ENCODE assay signal across 26 mouse cellular contexts in genomic region chr9:50742744-50743143, GRCm38 (mm10). TPM values are rescaled to one million over a fixed set of nuclear protein-coding genes. Genes with fewer than 3 reads are reported as not detected.
DNase-seq lines count a peak whose midpoint lies in the region; ATAC-seq and TF ChIP-seq lines count a peak whose summit lies in the region.
"Had no signal": no experiment of that assay in that cellular context is flagged by ENCODE, and none has a peak within 500 bp of the region (broad histone marks: within the 10 kb centered on the region; RNA-seq: fewer than 3 reads in every experiment).

No protein-coding gene starts in this region.

- no peaks in the 10 kb centered on the region for H3K9me3 ChIP-seq in heart, embryonic 12.5 days (replicated peaks)
- no peaks in the 10 kb centered on the region for H3K9me3 ChIP-seq in heart, embryonic 16.5 days (replicated peaks; ENCODE audit: control insufficient read depth, low read length)
- H3K9me3 ChIP-seq in lung, postnatal 0 days (ENCODE audit: low read length), result no peaks in the 10 kb centered on the region
- H3K9me3 ChIP-seq in intestine, embryonic 16.5 days (ENCODE audit: control insufficient read depth, low read length), result no peaks in the 10 kb centered on the region
- H3K9me3 ChIP-seq: embryonic facial prominence, embryonic 15.5 days; forebrain, embryonic 15.5 days; hindbrain, embryonic 13.5 days had no signal

- DNase-seq in heart, adult 11 months, result peak; percentile 62
- DNase-seq in heart, postnatal 36 days, result no peak
- no peak for DNase-seq in lung, postnatal 0 days (ENCODE audit: low spot score)
- no peak for DNase-seq in lung, postnatal 36 days
- DNase-seq in ZHBTc4 (ENCODE audit: low read depth, low spot score), result peak; percentile 31
- DNase-seq: adrenal gland, adult 2 months; adrenal gland, postnatal 36 days; cerebellum, adult 2 months; cerebellum, postnatal 14 days; embryo, embryonic 11 days; gastrocnemius, postnatal 14 days; kidney, adult 18-20 months; kidney, postnatal 10 days had no signal

- H3K27ac ChIP-seq in heart, embryonic 12.5 days (ENCODE audit: poor library complexity, severe bottlenecking), result no peak overlapping the region
- H3K27ac ChIP-seq in heart, embryonic 16.5 days (ENCODE audit: low read length), result peak overlapping the region; percentile 29; the same call in 1 of the 2 replicates
- H3K27ac ChIP-seq in lung, postnatal 0 days (ENCODE audit: low read length), result 0 out of 2 replicates have a peak overlapping the region, but pooled peaks have one; percentile 1
- no peak overlapping the region for H3K27ac ChIP-seq in intestine, embryonic 16.5 days (ENCODE audit: low read length)
- H3K27ac ChIP-seq: embryonic facial prominence, embryonic 15.5 days; forebrain, embryonic 15.5 days; hindbrain, embryonic 13.5 days; hindbrain, postnatal 0 days had no signal

- TF ChIP-seq CTCF in lung, postnatal 0 days (IDR thresholded peaks at IDR 0.05), result no peak

- H3K4me2 ChIP-seq in heart, embryonic 12.5 days, result no peak overlapping the region
- no peak overlapping the region for H3K4me2 ChIP-seq in heart, embryonic 16.5 days (ENCODE audit: low read depth, low read length)
- H3K4me2 ChIP-seq in lung, postnatal 0 days (replicated peaks; ENCODE audit: low read depth, low read length), result no peak overlapping the region
- no peak overlapping the region for H3K4me2 ChIP-seq in intestine, embryonic 16.5 days (ENCODE audit: low read depth, low read length)
- H3K4me2 ChIP-seq: embryonic facial prominence, embryonic 15.5 days; forebrain, embryonic 15.5 days; heart, embryonic 11.5 days; hindbrain, embryonic 13.5 days had no signal

- 64% methylated on average over 2 of the region's 2 CpGs for WGBS in heart, embryonic 12.5 days
- WGBS in heart, embryonic 16.5 days, result 73% methylated on average over 2 of the region's 2 CpGs
- 46% methylated on average over 2 of the region's 2 CpGs for WGBS in lung, postnatal 0 days
- 74% methylated on average over 2 of the region's 2 CpGs for WGBS in intestine, embryonic 16.5 days

- no peak for ATAC-seq in heart, embryonic 12.5 days (ENCODE audit: insufficient number of reproducible peaks, low FRiP score)
- no peak for ATAC-seq in heart, embryonic 16.5 days (replicated peaks; ENCODE audit: extremely low read depth, insufficient read depth, low FRiP score)
- no peak for ATAC-seq in lung, postnatal 0 days
- ATAC-seq in intestine, embryonic 16.5 days, result no peak
- ATAC-seq: forebrain, embryonic 15.5 days; hindbrain, postnatal 0 days had no signal

- H3K4me1 ChIP-seq in heart, embryonic 12.5 days (replicated peaks), result peaks cover 37% of the 10 kb centered on the region
- H3K4me1 ChIP-seq in heart, embryonic 16.5 days (ENCODE audit: control insufficient read depth, insufficient read depth, low read length), result peaks cover 32% of the 10 kb centered on the region
- no peaks in the 10 kb centered on the region for H3K4me1 ChIP-seq in lung, postnatal 0 days (ENCODE audit: insufficient read depth, low read depth, low read length)
- peaks cover 5% of the 10 kb centered on the region; the same call in 1 of the 2 replicates for H3K4me1 ChIP-seq in intestine, embryonic 16.5 days (ENCODE audit: control insufficient read depth, insufficient read depth, low read length)

- no peak overlapping the region for H3K9ac ChIP-seq in heart, embryonic 12.5 days
- no peak overlapping the region for H3K9ac ChIP-seq in heart, embryonic 16.5 days (ENCODE audit: low read length)
- no peak overlapping the region for H3K9ac ChIP-seq in lung, postnatal 0 days (replicated peaks; ENCODE audit: low read depth)
- no peak overlapping the region for H3K9ac ChIP-seq in intestine, embryonic 16.5 days (ENCODE audit: low read depth, low read length)
- H3K9ac ChIP-seq: embryonic facial prominence, embryonic 15.5 days; forebrain, embryonic 15.5 days; hindbrain, embryonic 13.5 days had no signal

- no peaks in the 10 kb centered on the region for H3K27me3 ChIP-seq in heart, embryonic 12.5 days (replicated peaks)
- no peaks in the 10 kb centered on the region for H3K27me3 ChIP-seq in heart, embryonic 16.5 days (ENCODE audit: control insufficient read depth, insufficient read depth, low read length)
- H3K27me3 ChIP-seq in lung, postnatal 0 days (replicated peaks; ENCODE audit: insufficient read depth, low read length), result no peaks in the 10 kb centered on the region
- H3K27me3 ChIP-seq in intestine, embryonic 16.5 days (replicated peaks; ENCODE audit: control insufficient read depth, insufficient read depth, low read length), result no peaks in the 10 kb centered on the region
- H3K27me3 ChIP-seq: embryonic facial prominence, embryonic 15.5 days had no signal

- intact Hi-C loops in heart, postnatal 36 days (cut with DNase I), result no loop called here

- H3K36me3 ChIP-seq in heart, embryonic 12.5 days, result no peaks in the 10 kb centered on the region
- H3K36me3 ChIP-seq in heart, embryonic 16.5 days (ENCODE audit: control insufficient read depth, insufficient read depth), result no peaks in the 10 kb centered on the region
- no peaks in the 10 kb centered on the region for H3K36me3 ChIP-seq in lung, postnatal 0 days (ENCODE audit: insufficient read depth, low read length)
- H3K36me3 ChIP-seq in intestine, embryonic 16.5 days (ENCODE audit: control insufficient read depth, insufficient read depth, low read length), result no peaks in the 10 kb centered on the region
- H3K36me3 ChIP-seq: embryonic facial prominence, embryonic 15.5 days; forebrain, embryonic 15.5 days; hindbrain, embryonic 13.5 days had no signal

- TF ChIP-seq EP300 in lung, postnatal 0 days (IDR thresholded peaks at IDR 0.05), result no peak

- H3K4me3 ChIP-seq in heart, embryonic 12.5 days, result no peak overlapping the region
- no peak overlapping the region for H3K4me3 ChIP-seq in heart, embryonic 16.5 days (ENCODE audit: low read length)
- no peak overlapping the region for H3K4me3 ChIP-seq in lung, postnatal 0 days (ENCODE audit: low read depth, low read length)
- H3K4me3 ChIP-seq in intestine, embryonic 16.5 days (ENCODE audit: low read length), result no peak overlapping the region
- H3K4me3 ChIP-seq: embryonic facial prominence, embryonic 15.5 days; erythroblast, embryonic 14.5 days; forebrain, embryonic 15.5 days; hindbrain, embryonic 13.5 days had no signal

RNA-seq across cellular contexts. Expression of gene Dixdc1, which starts 3.4 kb away (rescaled TPM):
- polyA plus RNA-seq in heart, embryonic 12.5 days (2016; fragmentation: Nextera tagmentation; extraction: Ambion mirVana), result 9.2 and 10.8 TPM in 2 replicates
- 8.6 and 10.3 TPM in 2 replicates for polyA plus RNA-seq in heart, embryonic 16.5 days (2015; fragmentation: Nextera tagmentation; extraction: Ambion mirVana)
- total RNA-seq in heart, postnatal 36 days (2021), result 1 to 10 TPM; 4.2 to 7.4 TPM
- 5.4 and 7.5 TPM in 2 replicates for polyA plus RNA-seq in lung, postnatal 0 days (2015; fragmentation: Nextera tagmentation; extraction: Ambion mirVana)
- 4.8 TPM in 2 replicates for polyA plus RNA-seq in intestine, embryonic 16.5 days (2015; fragmentation: Nextera tagmentation; extraction: Ambion mirVana)
- total RNA-seq: common myeloid progenitor, adult 5-6 weeks; MEL had no signal
- polyA plus RNA-seq: erythroblast, embryonic 14.5 days had no signal

RNA-seq across cellular contexts. Expression of gene 2310030G06Rik, which starts 3.6 kb away (rescaled TPM):
- 9.5 and 13.2 TPM in 2 replicates for polyA plus RNA-seq in heart, embryonic 12.5 days (2016; fragmentation: Nextera tagmentation; extraction: Ambion mirVana)
- 7.9 and 9.8 TPM in 2 replicates for polyA plus RNA-seq in heart, embryonic 16.5 days (2015; fragmentation: Nextera tagmentation; extraction: Ambion mirVana)
- 1 to 10 TPM; 2.5 to 5.5 TPM for total RNA-seq in heart, postnatal 36 days (2021)
- 28.5 and 29.8 TPM in 2 replicates for polyA plus RNA-seq in lung, postnatal 0 days (2015; fragmentation: Nextera tagmentation; extraction: Ambion mirVana)
- 21.3 and 23.5 TPM in 2 replicates for polyA plus RNA-seq in intestine, embryonic 16.5 days (2015; fragmentation: Nextera tagmentation; extraction: Ambion mirVana)
- total RNA-seq: common myeloid progenitor, adult 5-6 weeks; hematopoietic stem cell, adult 5-6 weeks; MEL had no signal
- polyA plus RNA-seq: erythroblast, embryonic 14.5 days had no signal

RNA-seq across cellular contexts. Expression of gene Cryab, which starts 8.4 kb away (rescaled TPM):
- 1,032 and 1,048 TPM in 2 replicates for polyA plus RNA-seq in heart, embryonic 12.5 days (2016; fragmentation: Nextera tagmentation; extraction: Ambion mirVana)
- 1,241 and 1,315 TPM in 2 replicates for polyA plus RNA-seq in heart, embryonic 16.5 days (2015; fragmentation: Nextera tagmentation; extraction: Ambion mirVana)
- 1,000 to 10,000 TPM; 2,657 to 2,874 TPM for total RNA-seq in heart, postnatal 36 days (2021)
- polyA plus RNA-seq in lung, postnatal 0 days (2015; fragmentation: Nextera tagmentation; extraction: Ambion mirVana), result 442 and 571 TPM in 2 replicates
- 62.8 and 63.6 TPM in 2 replicates for polyA plus RNA-seq in intestine, embryonic 16.5 days (2015; fragmentation: Nextera tagmentation; extraction: Ambion mirVana)
- total RNA-seq: MEL had no signal
- polyA plus RNA-seq: erythroblast, embryonic 14.5 days had no signal

RNA-seq across cellular contexts. Expression of gene Hspb2, which starts 9.4 kb away (rescaled TPM):
- 284 and 285 TPM in 2 replicates for polyA plus RNA-seq in heart, embryonic 12.5 days (2016; fragmentation: Nextera tagmentation; extraction: Ambion mirVana)
- 242 and 286 TPM in 2 replicates for polyA plus RNA-seq in heart, embryonic 16.5 days (2015; fragmentation: Nextera tagmentation; extraction: Ambion mirVana)
- total RNA-seq in heart, postnatal 36 days (2021), result 100 to 1,000 TPM; 132 to 137 TPM
- polyA plus RNA-seq in lung, postnatal 0 days (2015; fragmentation: Nextera tagmentation; extraction: Ambion mirVana), result 30.8 and 32.4 TPM in 2 replicates
- 5.0 TPM in 2 replicates for polyA plus RNA-seq in intestine, embryonic 16.5 days (2015; fragmentation: Nextera tagmentation; extraction: Ambion mirVana)
- total RNA-seq: common myeloid progenitor, adult 5-6 weeks; hematopoietic stem cell, adult 5-6 weeks; MEL had no signal
- polyA plus RNA-seq: erythroblast, embryonic 14.5 days; forebrain, embryonic 11.5 days; forebrain, embryonic 15.5 days had no signal

RNA-seq across cellular contexts. Expression of gene Fdxacb1, which starts 25.3 kb away (rescaled TPM):
- 8.0 and 10.3 TPM in 2 replicates for polyA plus RNA-seq in heart, embryonic 12.5 days (2016; fragmentation: Nextera tagmentation; extraction: Ambion mirVana)
- 10.7 and 11.0 TPM in 2 replicates for polyA plus RNA-seq in heart, embryonic 16.5 days (2015; fragmentation: Nextera tagmentation; extraction: Ambion mirVana)
- 1 to 10 TPM; 6.0 to 6.6 TPM for total RNA-seq in heart, postnatal 36 days (2021)
- 10.2 and 12.1 TPM in 2 replicates for polyA plus RNA-seq in lung, postnatal 0 days (2015; fragmentation: Nextera tagmentation; extraction: Ambion mirVana)
- 12.6 and 13.0 TPM in 2 replicates for polyA plus RNA-seq in intestine, embryonic 16.5 days (2015; fragmentation: Nextera tagmentation; extraction: Ambion mirVana)

Comparison
In these comparisons a context has a peak if more than half of its experiments do, and no peak if none do; other contexts are left out.
1. DNase-seq: peak in heart, adult 11 months (single experiment) and ZHBTc4 (single experiment); none in heart, postnatal 36 days (0 of 2), lung, postnatal 0 days (single experiment) and lung, postnatal 36 days (single experiment).
2. H3K27ac ChIP-seq: peak in heart, embryonic 16.5 days (single experiment) and lung, postnatal 0 days (single experiment); none in heart, embryonic 12.5 days (single experiment) and intestine, embryonic 16.5 days (single experiment).